Mouse (Mus musculus) midbrain, postnatal 0 days (tissue): ENCODE measurements around the gene Ripply2. TPM values are rescaled to one million over a fixed set of nuclear protein-coding genes. Genes with fewer than 3 reads are reported as not detected.
A peak's percentile ranks its signal among the peaks of the same experiment; 100 is the strongest.

Experiments
- ATAC-seq: fragments of 200-750 bp; cut with Nextera tagmentation; 2 replicates; pipeline ENCODE4 v1.8.0; 2017; ENCODE audit warnings: moderate number of reproducible peaks, mild to moderate bottlenecking, moderate TSS enrichment, moderate library complexity; ENCODE audit not compliant: low FRiP score
- DNase-seq: peaks from one replicate; pipeline ENCODE4 v3.0.0-alpha.2; 2015; ENCODE audit warnings: low spot score
- H3K27ac ChIP-seq: fragments of 300-500 bp; sonication (generic); 2 replicates; pipeline ENCODE4 v1.5.1; 2014; ENCODE audit warnings: low read depth, mild to moderate bottlenecking, low read length, mixed read lengths
- H3K27me3 ChIP-seq: fragments of 300-500 bp; sonication (generic); 2 replicates; pipeline ENCODE4 v1.6.1; 2014; ENCODE audit warnings: low read length, control low read depth, mixed read lengths; ENCODE audit not compliant: insufficient read depth
- H3K36me3 ChIP-seq: fragments of 300-500 bp; sonication (generic); 2 replicates; pipeline ENCODE4 v1.6.1; 2014; ENCODE audit warnings: low read length, control low read depth, mixed read lengths; ENCODE audit not compliant: insufficient read depth
- H3K4me1 ChIP-seq: fragments of 300-500 bp; sonication (generic); 2 replicates; pipeline ENCODE4 v1.6.1; 2014; ENCODE audit warnings: mild to moderate bottlenecking, control low read depth, antibody characterized with exemption, low read length, mixed read lengths; ENCODE audit not compliant: insufficient read depth
- H3K4me2 ChIP-seq: fragments of 300-500 bp; sonication (generic); 2 replicates; pipeline ENCODE4 v1.6.1; 2014; ENCODE audit warnings: low read depth, mild to moderate bottlenecking, low read length, mixed read lengths; ENCODE audit not compliant: poor library complexity, severe bottlenecking
- H3K4me3 ChIP-seq: fragments of 300-500 bp; sonication (generic); 2 replicates; pipeline ENCODE4 v1.5.1; 2014; ENCODE audit warnings: low read depth, mild to moderate bottlenecking, low read length, moderate library complexity
- H3K9ac ChIP-seq: fragments of 300-500 bp; sonication (generic); replicated peaks from 2 replicates; pipeline ENCODE4 v1.6.1; 2014; ENCODE audit warnings: mild to moderate bottlenecking, low read length, moderate library complexity, mixed read lengths; ENCODE audit not compliant: poor library complexity, severe bottlenecking
- H3K9me3 ChIP-seq: fragments of 300-500 bp; sonication (generic); 2 replicates; pipeline ENCODE4 v1.6.1; 2016; ENCODE audit warnings: low read length, control low read depth
- CTCF ChIP-seq: IDR thresholded peaks from 2 replicates; pipeline ENCODE4 v1.5.1; 2016; ENCODE audit warnings: antibody characterized with exemption, mild to moderate bottlenecking
- WGBS: fragments of 180-500 bp; shearing (Covaris S2); extraction: QIAGEN DNeasy Blood & Tissue Kit; methylation state at CpG from one replicate; pipeline ENCODE4 v1.1.7; 2014; 5-methylcytosine and 5-hydroxymethylcytosine counted together
- polyA plus RNA-seq: library from polyadenylated mRNA; unstranded; fragments of >200 nt; fragmentation: Nextera tagmentation; extraction: Ambion mirVana; gene quantifications from 2 replicates; pipeline ENCODE4 v1.2.1, GENCODE M21; 2015
- total RNA-seq: library from RNA; depleted of rRNA; stranded (reverse); fragments of >200 nt; gene quantifications from 2 replicates; pipeline ENCODE4 v1.2.3, GENCODE M21; 2014; rRNA removed

Gene Ripply2
- total and polyA plus RNA-seq, 2 experiments from 2014 or later: 3.5 to 17.1 TPM

DNA sequence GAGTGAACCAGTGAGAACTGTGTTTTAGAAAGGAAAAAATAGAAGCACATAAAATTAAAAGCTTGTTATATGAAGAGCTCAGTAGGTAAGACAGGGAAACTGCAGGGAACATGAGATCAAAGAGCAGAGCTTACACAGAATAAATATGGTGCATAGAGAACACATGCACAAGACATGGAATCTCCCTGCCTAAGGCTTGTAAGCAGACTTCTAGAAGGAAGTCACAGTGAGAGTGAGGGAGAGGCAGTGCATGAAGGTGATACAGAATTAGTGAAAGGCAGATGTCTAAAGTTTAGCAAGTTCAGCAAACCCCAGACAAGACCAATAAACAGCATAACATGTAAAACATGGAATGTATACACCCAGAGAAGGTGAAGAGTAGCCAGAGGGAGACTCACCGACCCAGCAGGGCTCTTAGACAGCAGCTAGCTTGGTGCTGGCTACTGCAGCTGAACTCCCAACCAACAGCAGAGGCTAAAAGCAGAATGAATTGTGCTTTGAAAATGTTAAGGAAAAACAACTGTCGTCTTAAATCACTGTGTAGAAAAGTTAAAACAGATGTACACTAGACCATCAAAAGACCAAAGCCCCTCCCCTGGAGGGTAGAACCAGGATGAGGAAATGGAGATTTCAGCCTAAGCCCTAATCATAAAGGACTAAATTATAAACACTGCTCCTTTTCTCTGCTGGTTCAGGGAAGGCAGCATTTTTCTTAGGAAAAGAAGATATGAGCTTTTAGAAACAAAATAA, 19.7 kb downstream of the Ripply2 start:
- Histone ChIP-seq H3K4me3 (no peak overlapping the region), H3K4me1 (no peaks in the 10 kb centered on the region), H3K27me3 (no peaks in the 10 kb centered on the region), H3K36me3 (peaks cover 16% of the 10 kb centered on the region; the same call in 1 of the 2 replicates), H3K9ac (no peak overlapping the region), H3K9me3 (no peaks in the 10 kb centered on the region), H3K4me2 (no peak overlapping the region), H3K27ac (no peak overlapping the region)
- no peak for TF ChIP-seq CTCF
- 79% methylated on average over 2 of the region's 2 CpGs for WGBS
- DNase-seq: no peak
- ATAC-seq: no peak

DNA sequence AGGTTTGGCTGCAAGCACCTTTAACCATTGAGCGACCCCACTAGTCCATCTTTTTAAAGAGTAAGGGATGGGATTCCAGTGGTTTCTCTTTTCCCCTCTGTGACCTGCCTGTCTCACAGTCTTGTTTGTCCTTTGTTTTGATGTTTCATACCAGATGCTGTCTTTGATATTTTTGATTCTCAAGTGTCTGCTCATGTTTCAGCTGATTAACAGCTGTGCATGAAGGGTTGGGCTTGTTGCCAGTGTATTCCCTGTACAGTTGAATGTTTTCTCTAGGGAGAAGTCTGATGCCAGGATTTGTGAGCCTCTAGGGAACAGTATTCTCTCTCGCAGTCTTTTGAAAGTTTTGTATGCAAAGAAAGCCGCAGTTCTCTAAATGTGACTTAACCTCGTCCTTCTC, 34.1 kb downstream of the Ripply2 start:
- TF ChIP-seq CTCF: no peak
- no peaks in the 10 kb centered on the region for H3K4me1 ChIP-seq
- H3K9ac ChIP-seq: no peak overlapping the region
- H3K4me2 ChIP-seq: no peak overlapping the region
- H3K4me3 ChIP-seq: no peak overlapping the region
- H3K27me3 ChIP-seq: no peaks in the 10 kb centered on the region
- 68% methylated on average over 4 of the region's 4 CpGs for WGBS
- ATAC-seq (no peak), DNase-seq (peak; percentile 2)
- H3K27ac ChIP-seq: no peak overlapping the region
- no peaks in the 10 kb centered on the region; the same call in 1 of the 2 replicates for H3K36me3 ChIP-seq
- H3K9me3 ChIP-seq: no peaks in the 10 kb centered on the region

DNA sequence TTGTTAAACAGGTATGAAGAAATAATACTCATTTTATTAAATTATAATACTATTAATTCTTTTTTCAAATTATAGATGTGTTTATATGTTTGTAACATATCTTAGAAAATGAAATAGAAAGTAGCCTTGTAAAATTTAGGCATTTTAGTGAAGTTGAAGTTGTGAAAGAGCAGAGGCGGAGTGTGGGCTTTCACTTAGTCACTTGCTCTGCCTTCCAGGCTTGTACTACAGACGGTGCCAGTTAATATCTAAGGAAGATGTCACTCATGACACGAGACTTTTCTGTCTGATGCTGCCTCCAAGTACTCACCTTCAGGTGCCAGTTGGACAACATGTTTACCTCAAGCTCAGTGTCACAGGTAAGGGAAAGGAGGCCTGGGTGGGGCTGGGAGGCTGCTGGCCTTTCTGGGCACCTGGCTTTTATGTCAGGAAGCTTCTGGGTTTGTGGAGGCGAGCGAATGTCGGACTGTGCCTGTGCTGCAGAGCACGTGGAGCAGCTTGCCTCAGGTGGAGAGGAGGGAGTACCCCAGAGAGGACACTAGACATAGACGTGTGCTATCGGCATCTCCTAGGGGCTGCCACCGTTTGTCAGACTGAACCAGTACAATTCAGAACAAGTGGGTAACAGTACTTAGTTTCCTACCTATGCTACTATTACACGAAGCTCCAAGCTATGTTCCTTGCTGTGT, 40.4 kb downstream of the Ripply2 start:
- Histone ChIP-seq H3K9ac (no peak overlapping the region), H3K4me1 (no peaks in the 10 kb centered on the region), H3K27me3 (no peaks in the 10 kb centered on the region), H3K9me3 (no peaks in the 10 kb centered on the region), H3K4me2 (no peak overlapping the region), H3K4me3 (no peak overlapping the region), H3K36me3 (peaks cover 28% of the 10 kb centered on the region), H3K27ac (no peak overlapping the region)
- TF ChIP-seq CTCF: no peak
- DNase-seq (no peak), ATAC-seq (no peak)
- 92% methylated on average over 11 of the region's 11 CpGs for WGBS

DNA sequence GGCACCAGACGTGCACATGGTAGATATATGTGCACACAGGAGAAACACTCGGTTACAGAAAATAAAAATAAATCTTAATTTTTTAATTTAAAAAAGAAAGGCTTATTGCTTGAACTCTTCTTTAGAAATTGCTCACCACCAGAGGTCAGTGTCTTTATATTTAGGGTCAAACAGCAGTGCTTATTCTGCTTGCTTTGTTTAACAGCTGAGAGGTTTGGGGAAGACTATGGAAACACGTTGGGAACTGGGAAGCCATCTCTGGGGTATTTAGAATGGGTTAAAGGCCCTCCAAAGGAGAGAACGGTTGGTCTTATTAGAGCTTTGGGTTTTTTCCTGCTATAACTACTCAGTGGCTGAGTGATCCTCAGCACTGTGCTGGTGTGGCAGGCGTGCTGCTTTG, 47.0 kb downstream of the Ripply2 start:
- Histone ChIP-seq H3K4me1 (no peaks in the 10 kb centered on the region), H3K27me3 (no peaks in the 10 kb centered on the region), H3K27ac (no peak overlapping the region), H3K9me3 (no peaks in the 10 kb centered on the region), H3K36me3 (peaks cover 34% of the 10 kb centered on the region), H3K9ac (no peak overlapping the region), H3K4me2 (no peak overlapping the region), H3K4me3 (no peak overlapping the region)
- DNase-seq (peak; percentile 17), ATAC-seq (peak; percentile 31; the same call in 1 of the 2 replicates)
- 75% methylated on average over 5 of the region's 5 CpGs for WGBS
- peak; percentile 53 for TF ChIP-seq CTCF

DNA sequence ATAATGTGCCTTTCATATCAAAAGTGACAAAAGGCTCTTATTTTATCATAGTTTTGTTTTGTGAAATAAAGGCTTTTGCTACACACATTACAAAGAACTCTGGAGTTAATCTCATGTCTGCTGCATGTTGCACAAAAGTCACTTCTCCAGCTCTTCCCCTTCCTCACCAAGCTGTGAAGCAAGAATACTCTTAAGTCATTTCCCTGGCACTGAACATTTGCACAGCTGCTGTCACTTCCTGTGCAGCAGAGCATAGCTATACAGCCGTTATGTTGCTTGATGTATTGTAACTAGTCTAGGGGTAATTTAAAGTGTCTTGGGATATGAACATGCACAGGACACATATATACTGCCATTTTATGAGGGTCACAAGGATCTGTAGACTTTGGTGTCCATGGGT, 52.8 kb downstream of the Ripply2 start:
- TF ChIP-seq CTCF: no peak
- Histone ChIP-seq H3K9me3 (0 out of 2 replicates have a peak, but pooled peaks cover 3% of the 10 kb centered on the region), H3K27ac (no peak overlapping the region), H3K4me1 (no peaks in the 10 kb centered on the region), H3K9ac (no peak overlapping the region), H3K36me3 (peaks cover 32% of the 10 kb centered on the region), H3K27me3 (no peaks in the 10 kb centered on the region), H3K4me2 (no peak overlapping the region), H3K4me3 (no peak overlapping the region)
- WGBS: 85% methylated on average over 1 of the region's 1 CpGs
- no peak for ATAC-seq
- no peak for DNase-seq

Other genes with a start within 250 kb of the Ripply2 start
- gene Snap91, start 134.9 kb upstream of the Ripply2 start, total RNA-seq: 225 and 247 TPM in 2 replicates
- gene Snap91, start 134.9 kb upstream of the Ripply2 start, polyA plus RNA-seq: 158 and 161 TPM in 2 replicates
- 29.9 and 31.6 TPM in 2 replicates for gene Cyb5r4, start 6.5 kb downstream of the Ripply2 start, total RNA-seq
- 31.0 and 33.0 TPM in 2 replicates for gene Cyb5r4, start 6.5 kb downstream of the Ripply2 start, polyA plus RNA-seq
- gene Mrap2, start 128.8 kb downstream of the Ripply2 start, total RNA-seq: 3.7 and 4.3 TPM in 2 replicates
- gene Mrap2, start 128.8 kb downstream of the Ripply2 start, polyA plus RNA-seq: 4.2 and 4.8 TPM in 2 replicates
- 6.5 and 7.0 TPM in 2 replicates for gene Cep162, start 240.0 kb downstream of the Ripply2 start, total RNA-seq
- 3.1 and 4.0 TPM in 2 replicates for gene Cep162, start 240.0 kb downstream of the Ripply2 start, polyA plus RNA-seq